Mouse (Mus musculus) lung, embryonic 15.5 days (tissue): ENCODE results near the gene Pld1. TPM values are rescaled to one million over a fixed set of nuclear protein-coding genes. Genes with fewer than 3 reads are reported as not detected.

Experiments used
- ATAC-seq: fragments of 200-750 bp; cut with Nextera tagmentation; 2 replicates; pipeline ENCODE4 v1.8.0; 2017; ENCODE audit warnings: moderate number of reproducible peaks, borderline replicate concordance; ENCODE audit not compliant: low FRiP score, low TSS enrichment; ENCODE audit errors: extremely low read depth
- H3K27ac ChIP-seq: fragments of 300-500 bp; sonication (generic); 2 replicates; pipeline ENCODE4 v1.5.1; 2015; ENCODE audit warnings: moderate library complexity, mild to moderate bottlenecking, inconsistent platforms
- H3K27me3 ChIP-seq: fragments of 300-500 bp; sonication (generic); 2 replicates; pipeline ENCODE4 v1.6.1; 2015; ENCODE audit warnings: inconsistent platforms
- H3K36me3 ChIP-seq: fragments of 300-500 bp; sonication (generic); 2 replicates; pipeline ENCODE4 v1.6.1; 2015; ENCODE audit warnings: inconsistent platforms
- H3K4me1 ChIP-seq: fragments of 300-500 bp; sonication (generic); 2 replicates; pipeline ENCODE4 v1.6.1; 2015; ENCODE audit warnings: inconsistent platforms
- H3K4me2 ChIP-seq: fragments of 300-500 bp; sonication (generic); 2 replicates; pipeline ENCODE4 v1.6.1; 2015; ENCODE audit warnings: inconsistent platforms, mild to moderate bottlenecking, moderate library complexity
- H3K4me3 ChIP-seq: fragments of 300-500 bp; sonication (generic); 2 replicates; pipeline ENCODE4 v1.5.1; 2015; ENCODE audit warnings: mild to moderate bottlenecking, inconsistent platforms
- H3K9ac ChIP-seq: fragments of 300-500 bp; sonication (generic); 2 replicates; pipeline ENCODE4 v1.6.1; 2015; ENCODE audit warnings: inconsistent platforms
- H3K9me3 ChIP-seq: fragments of 300-500 bp; sonication (generic); 2 replicates; pipeline ENCODE4 v1.6.1; 2016; ENCODE audit warnings: inconsistent platforms
- WGBS: fragments of 180-500 bp; shearing (Covaris S2); methylation state at CpG from one replicate; pipeline ENCODE4 v1.1.7; 2015; 5-methylcytosine and 5-hydroxymethylcytosine counted together
- polyA plus RNA-seq: library from polyadenylated mRNA; unstranded; fragments of >200 nt; fragmentation: Nextera tagmentation; extraction: Ambion mirVana; gene quantifications from 2 replicates; pipeline ENCODE4 v1.2.1, GENCODE M21; 2015

Gene Pld1
- polyA plus RNA-seq, 1 experiment from 2014 or later = 9.0 TPM

- no peak for ATAC-seq
- H3K27me3 ChIP-seq = no peaks in the 10 kb centered on the region
- H3K27ac ChIP-seq = no peak overlapping the region
- no peaks in the 10 kb centered on the region for H3K9me3 ChIP-seq
- H3K4me1 ChIP-seq = no peaks in the 10 kb centered on the region
- no peaks in the 10 kb centered on the region for H3K36me3 ChIP-seq
- no peak overlapping the region for H3K9ac ChIP-seq
- no peak overlapping the region for H3K4me2 ChIP-seq
- 73% methylated on average over 5 of the region's 5 CpGs for WGBS
- H3K4me3 ChIP-seq = no peak overlapping the region
These were observed 10.8 kb downstream of the Pld1 start for GRCm38 (mm10) chr3:27949175-27949872.

DNA sequence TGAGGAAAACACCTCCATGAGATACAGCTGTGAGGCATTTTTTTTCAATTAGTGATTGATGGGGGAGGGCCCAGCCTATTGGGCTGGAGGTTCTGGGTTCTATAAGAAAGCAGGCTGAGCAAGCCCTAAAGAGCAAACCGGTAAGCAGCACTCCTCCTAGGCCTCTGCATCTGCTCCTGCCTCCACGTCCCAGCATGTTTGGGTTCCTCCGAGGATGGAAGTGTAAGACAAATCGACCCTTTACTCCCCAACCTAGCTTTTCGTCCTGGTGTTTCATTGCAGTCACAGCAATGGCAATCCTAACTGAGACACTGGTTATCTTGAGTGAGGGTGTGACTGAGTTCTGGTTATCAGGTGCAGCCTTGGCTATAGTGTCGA lies 11.4 kb downstream of the Pld1 start:
- no peak overlapping the region for H3K4me2 ChIP-seq
- no peak for ATAC-seq
- no peaks in the 10 kb centered on the region for H3K36me3 ChIP-seq
- no peaks in the 10 kb centered on the region for H3K4me1 ChIP-seq
- no peak overlapping the region for H3K9ac ChIP-seq
- no peak overlapping the region for H3K4me3 ChIP-seq
- H3K9me3 ChIP-seq = no peaks in the 10 kb centered on the region
- 76% methylated on average over 6 of the region's 6 CpGs for WGBS
- H3K27ac ChIP-seq = no peak overlapping the region
- H3K27me3 ChIP-seq = no peaks in the 10 kb centered on the region

- no peak overlapping the region for H3K4me2 ChIP-seq
- H3K27me3 ChIP-seq = no peaks in the 10 kb centered on the region
- H3K9me3 ChIP-seq = no peaks in the 10 kb centered on the region
- H3K27ac ChIP-seq = no peak overlapping the region
- ATAC-seq = no peak
- H3K9ac ChIP-seq = no peak overlapping the region
- no peaks in the 10 kb centered on the region for H3K4me1 ChIP-seq
- no peaks in the 10 kb centered on the region for H3K36me3 ChIP-seq
- 81% methylated on average over 2 of the region's 2 CpGs for WGBS
- H3K4me3 ChIP-seq = no peak overlapping the region
These were observed 12.2 kb downstream of the Pld1 start for GRCm38 (mm10) chr3:27950726-27951125.

DNA sequence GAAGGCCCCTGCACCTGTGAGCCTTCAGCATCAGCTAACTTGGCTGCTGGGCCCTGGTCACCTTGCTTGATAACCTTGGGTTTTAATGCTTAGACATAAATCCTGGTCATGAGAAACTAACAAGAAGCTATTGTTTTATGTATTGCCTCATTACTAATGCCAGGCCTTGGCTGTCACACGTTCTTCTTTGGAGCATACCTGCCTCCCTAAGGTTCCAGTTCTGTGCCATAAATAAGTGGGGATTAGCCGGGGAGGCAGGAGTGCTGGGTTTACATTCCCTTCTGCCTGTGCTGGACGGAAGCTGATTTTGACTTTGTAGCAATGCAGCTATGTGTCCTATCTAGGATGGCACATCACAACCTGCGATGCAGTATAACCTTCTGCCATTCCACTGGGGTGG lies 13.2 kb downstream of the Pld1 start:
- H3K9ac ChIP-seq = no peak overlapping the region
- no peak for ATAC-seq
- no peak overlapping the region for H3K4me2 ChIP-seq
- H3K4me1 ChIP-seq = no peaks in the 10 kb centered on the region
- no peak overlapping the region for H3K4me3 ChIP-seq
- no peaks in the 10 kb centered on the region for H3K27me3 ChIP-seq
- no peaks in the 10 kb centered on the region for H3K9me3 ChIP-seq
- no peaks in the 10 kb centered on the region for H3K36me3 ChIP-seq
- 88% methylated on average over 4 of the region's 4 CpGs for WGBS
- H3K27ac ChIP-seq = no peak overlapping the region

GRCm38 (mm10) chr3:27956006-27956405 lies 17.5 kb downstream of the Pld1 start:
- 84% methylated on average over 1 of the region's 1 CpGs for WGBS
- ATAC-seq = no peak
- Histone ChIP-seq H3K9ac (no peak overlapping the region), H3K27ac (no peak overlapping the region), H3K36me3 (no peaks in the 10 kb centered on the region), H3K4me1 (no peaks in the 10 kb centered on the region), H3K4me3 (no peak overlapping the region), H3K4me2 (no peak overlapping the region), H3K9me3 (no peaks in the 10 kb centered on the region), H3K27me3 (no peaks in the 10 kb centered on the region)

GRCm38 (mm10) chr3:27959221-27959620 lies 20.7 kb downstream of the Pld1 start:
- no peak overlapping the region for H3K27ac ChIP-seq
- no peak overlapping the region for H3K4me3 ChIP-seq
- H3K4me2 ChIP-seq = no peak overlapping the region
- H3K27me3 ChIP-seq = no peaks in the 10 kb centered on the region
- no peak overlapping the region for H3K9ac ChIP-seq
- no peak for ATAC-seq
- H3K36me3 ChIP-seq = no peaks in the 10 kb centered on the region
- no peaks in the 10 kb centered on the region for H3K9me3 ChIP-seq
- WGBS = 90% methylated on average over 6 of the region's 6 CpGs
- H3K4me1 ChIP-seq = no peaks in the 10 kb centered on the region

- H3K9me3 ChIP-seq = no peaks in the 10 kb centered on the region
These were observed 22.7 kb downstream of the Pld1 start for GRCm38 (mm10) chr3:27961162-27961561.

DNA sequence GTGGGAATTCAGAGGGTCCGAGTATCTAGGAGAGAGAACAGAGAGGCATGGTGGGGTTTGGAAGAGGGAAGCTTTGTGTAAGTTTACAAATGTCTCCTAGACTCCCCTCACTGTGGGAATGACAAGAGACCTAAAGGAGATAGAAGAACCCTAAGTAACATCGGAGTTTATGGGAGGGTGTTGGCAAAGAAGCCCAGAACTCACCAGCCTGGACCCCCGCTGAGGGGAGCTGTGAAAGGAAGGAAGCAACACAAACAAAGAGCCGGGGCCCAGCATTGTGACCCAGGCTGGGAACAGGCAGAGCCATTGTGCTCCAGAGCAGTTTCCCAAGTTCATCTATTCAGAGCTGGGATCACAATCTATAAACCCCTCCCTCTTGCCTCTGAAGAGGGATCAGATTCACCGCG lies 25.3 kb downstream of the Pld1 start:
- Histone ChIP-seq H3K4me3 (no peak overlapping the region), H3K27me3 (no peaks in the 10 kb centered on the region), H3K9me3 (no peaks in the 10 kb centered on the region), H3K4me1 (no peaks in the 10 kb centered on the region), H3K36me3 (no peaks in the 10 kb centered on the region), H3K9ac (no peak overlapping the region), H3K27ac (no peak overlapping the region), H3K4me2 (no peak overlapping the region)
- no peak for ATAC-seq
- whole genome bisulfite sequencing = 31% methylated on average over 6 of the region's 6 CpGs

More at GRCm38 (mm10) chr3:27961162-27961561, 22.7 kb downstream of the Pld1 start:
- Histone ChIP-seq H3K27ac (no peak overlapping the region), H3K9ac (no peak overlapping the region), H3K4me2 (no peak overlapping the region), H3K36me3 (no peaks in the 10 kb centered on the region), H3K4me1 (no peaks in the 10 kb centered on the region), H3K27me3 (no peaks in the 10 kb centered on the region), H3K4me3 (no peak overlapping the region)
- ATAC-seq = no peak
- 69% methylated on average over 3 of the region's 3 CpGs for WGBS

DNA sequence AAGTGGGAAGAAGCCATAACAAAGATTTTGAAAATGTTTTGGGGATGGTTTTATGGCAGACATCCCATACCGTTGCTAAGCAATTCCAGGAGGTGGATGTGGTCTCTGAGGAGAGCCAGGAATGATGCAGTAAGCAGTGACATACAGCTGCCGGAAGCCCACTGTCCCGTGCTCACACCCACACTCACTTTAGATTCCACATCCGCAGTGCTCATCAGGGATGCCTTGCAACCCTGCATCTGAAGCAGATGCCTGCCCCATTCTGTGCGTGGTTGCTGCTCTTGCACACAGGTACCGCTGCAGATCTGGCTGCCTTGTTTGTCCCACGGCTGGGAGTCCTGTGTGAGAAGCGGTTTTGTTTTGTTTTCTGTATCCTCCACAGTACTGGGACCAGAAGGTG lies 30.2 kb downstream of the Pld1 start:
- WGBS = 77% methylated on average over 8 of the region's 8 CpGs
- no peaks in the 10 kb centered on the region for H3K27me3 ChIP-seq
- no peak overlapping the region for H3K4me2 ChIP-seq
- no peaks in the 10 kb centered on the region for H3K9me3 ChIP-seq
- H3K27ac ChIP-seq = no peak overlapping the region
- H3K36me3 ChIP-seq = no peaks in the 10 kb centered on the region
- no peak overlapping the region for H3K4me3 ChIP-seq
- ATAC-seq = no peak
- H3K4me1 ChIP-seq = no peaks in the 10 kb centered on the region
- H3K9ac ChIP-seq = no peak overlapping the region

- ATAC-seq = no peak
- Histone ChIP-seq H3K27ac (no peak overlapping the region), H3K9ac (no peak overlapping the region), H3K27me3 (no peaks in the 10 kb centered on the region), H3K36me3 (no peaks in the 10 kb centered on the region), H3K4me3 (no peak overlapping the region), H3K9me3 (no peaks in the 10 kb centered on the region), H3K4me2 (no peak overlapping the region), H3K4me1 (no peaks in the 10 kb centered on the region)
- WGBS = 85% methylated on average over 7 of the region's 7 CpGs
These were observed 35.4 kb downstream of the Pld1 start for GRCm38 (mm10) chr3:27973936-27974335.

GRCm38 (mm10) chr3:27974981-27975380 lies 36.5 kb downstream of the Pld1 start:
- Histone ChIP-seq H3K4me1 (no peaks in the 10 kb centered on the region), H3K27me3 (no peaks in the 10 kb centered on the region), H3K9me3 (no peaks in the 10 kb centered on the region), H3K36me3 (no peaks in the 10 kb centered on the region), H3K4me2 (no peak overlapping the region), H3K27ac (no peak overlapping the region), H3K9ac (no peak overlapping the region), H3K4me3 (no peak overlapping the region)
- ATAC-seq = no peak
- WGBS = 86% methylated on average over 3 of the region's 3 CpGs

DNA sequence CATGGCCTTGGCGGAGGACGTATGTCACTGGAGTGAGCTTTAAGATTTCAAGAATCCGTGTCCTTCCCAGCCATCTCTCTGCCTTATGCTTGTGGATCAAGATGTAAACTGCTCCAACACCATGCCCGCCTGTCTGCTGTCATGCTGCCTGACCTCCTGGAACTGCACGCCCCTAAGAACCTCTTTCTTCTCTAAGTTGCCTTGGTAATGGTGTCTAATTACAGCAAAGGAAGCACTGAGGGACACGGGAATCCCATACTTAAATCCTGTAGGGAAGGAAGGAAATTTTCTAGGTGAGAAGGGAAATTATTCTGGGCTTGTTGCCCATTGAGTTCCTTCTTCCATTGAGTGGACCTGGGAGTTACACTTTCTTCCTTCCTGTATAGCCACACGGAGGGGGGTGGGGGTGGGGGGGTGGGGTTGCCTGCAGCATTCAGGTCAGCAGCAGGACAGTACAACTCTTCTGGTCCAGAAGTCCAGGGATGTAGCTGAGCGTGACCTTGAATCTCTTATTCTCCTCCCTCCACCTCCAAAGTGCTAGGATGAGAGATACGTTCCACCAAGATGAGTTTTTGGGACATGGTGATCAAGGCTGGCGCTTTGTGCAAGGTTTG lies 38.5 kb downstream of the Pld1 start:
- WGBS = 66% methylated on average over 10 of the region's 10 CpGs
- H3K27ac ChIP-seq = no peak overlapping the region
- H3K9me3 ChIP-seq = no peaks in the 10 kb centered on the region
- H3K4me3 ChIP-seq = no peak overlapping the region
- ATAC-seq = no peak
- H3K36me3 ChIP-seq = no peaks in the 10 kb centered on the region
- H3K9ac ChIP-seq = no peak overlapping the region
- H3K4me2 ChIP-seq = no peak overlapping the region
- H3K4me1 ChIP-seq = no peaks in the 10 kb centered on the region
- H3K27me3 ChIP-seq = no peaks in the 10 kb centered on the region
